Mouse (Mus musculus) E14TG2a.4 (cell line): ENCODE results near the gene Dab1.

Experiments
- CTCF ChIP-seq: conservative IDR thresholded peaks from 2 replicates; pipeline ENCODE4 v1.5.1; 2014; ENCODE audit warnings: low read length
- NANOG ChIP-seq: IDR thresholded peaks from 2 replicates; pipeline ENCODE4 v1.6.1; 2014; ENCODE audit warnings: borderline replicate concordance, low read length, mixed read lengths

DNA sequence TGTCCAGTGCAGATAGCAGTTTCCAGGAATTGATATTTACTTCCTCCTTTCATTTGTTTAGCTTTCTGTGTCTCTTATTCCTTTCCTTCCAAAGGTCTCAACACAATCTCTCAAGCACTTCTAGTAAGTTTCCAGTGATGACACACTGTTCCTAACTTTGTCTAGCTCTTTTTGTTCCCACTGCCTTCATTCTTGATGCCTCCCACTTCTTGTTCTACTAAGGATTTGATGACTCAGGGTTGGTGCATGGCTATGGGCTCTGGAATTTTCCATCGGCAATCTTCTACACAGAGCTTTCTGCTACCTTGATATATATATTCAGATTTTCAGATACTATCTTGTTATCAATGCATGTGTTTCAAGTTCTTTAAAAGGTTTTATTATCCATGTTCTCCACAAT lies 656.1 kb downstream of the Dab1 start:
- TF ChIP-seq CTCF (no peak), NANOG (no peak)
